Mouse (Mus musculus) left cerebral cortex, adult 8-10 months (tissue): ENCODE measurements around the gene Xpo4. TPM values are rescaled to one million over a fixed set of nuclear protein-coding genes. Genes with fewer than 3 reads are reported as not detected.

Experiments
- DNase-seq, 2 experiments: peaks; one replicate each; pipeline ENCODE4 v3.0.0; 2022; ENCODE audit warnings: low spot score in 2 of 2
- total RNA-seq, 4 experiments: library from RNA; stranded (reverse); gene quantifications; 2 replicates each; pipeline ENCODE4 v1.2.4; 2022

The Xpo4 gene
- total RNA-seq, 4 experiments from 2014 or later: 10.9 to 14.8 (median 14.5) TPM

DNA sequence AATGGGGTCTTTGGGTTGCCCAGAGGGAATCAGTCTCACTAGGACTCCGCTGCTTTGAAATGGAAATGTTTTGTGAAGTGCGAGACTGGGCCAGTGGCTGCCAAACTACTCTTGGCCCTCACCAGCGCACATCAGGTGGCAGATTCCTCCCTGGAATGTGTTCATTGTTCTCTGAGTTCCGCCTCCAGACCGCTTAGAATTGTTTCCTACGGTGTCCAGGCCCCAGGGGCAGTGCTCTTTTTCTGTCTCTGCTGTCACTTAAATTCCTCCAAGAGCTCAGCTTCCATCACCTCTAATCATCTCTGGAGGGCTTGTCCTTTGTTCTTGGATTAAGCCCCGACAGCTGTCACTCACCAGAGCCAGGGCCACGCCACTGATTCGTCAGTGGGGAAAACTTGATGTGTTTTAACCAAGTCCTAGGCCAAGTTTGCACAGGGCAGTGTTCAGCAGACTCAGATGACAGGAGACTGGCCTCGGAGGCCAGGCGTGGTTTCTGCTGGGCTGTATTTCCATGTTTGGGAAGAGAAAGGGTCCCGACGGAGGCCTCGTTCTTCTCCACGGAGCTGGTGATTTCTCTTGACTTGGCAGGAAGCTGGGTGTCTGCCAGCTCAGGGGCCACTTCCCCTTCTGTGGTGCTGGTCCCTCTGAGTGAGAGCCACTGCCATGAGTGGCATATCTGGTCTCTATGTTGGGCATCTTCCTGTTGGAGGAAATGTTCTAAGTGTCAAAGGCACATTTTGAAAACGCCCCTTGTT, 127.8 kb downstream of the Xpo4 start:
- no peak for DNase-seq

DNA sequence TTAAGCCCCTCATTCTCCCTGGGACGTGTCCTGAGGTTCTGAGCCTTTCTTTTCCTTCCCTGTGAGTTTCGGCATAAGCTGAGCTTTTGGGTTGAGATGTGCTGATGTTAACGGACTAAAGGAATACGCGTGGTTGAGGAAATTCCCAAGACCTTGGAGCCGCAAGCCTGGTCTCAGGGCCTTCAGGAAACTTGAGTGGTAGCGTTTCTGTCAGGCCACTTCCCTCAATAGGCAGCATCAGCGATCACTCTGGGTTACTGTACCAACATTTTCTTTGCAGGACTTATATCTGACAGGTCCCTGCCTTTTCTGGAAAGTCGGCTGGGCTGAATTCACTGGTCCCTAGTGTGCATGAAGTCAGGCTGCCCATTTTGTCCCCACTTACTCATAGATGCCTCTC, 128.4 kb downstream of the Xpo4 start:
- DNase-seq: no peak

GRCm38 (mm10) chr14:57535646-57536045, 129.6 kb downstream of the Xpo4 start:
- no peak for DNase-seq

DNA sequence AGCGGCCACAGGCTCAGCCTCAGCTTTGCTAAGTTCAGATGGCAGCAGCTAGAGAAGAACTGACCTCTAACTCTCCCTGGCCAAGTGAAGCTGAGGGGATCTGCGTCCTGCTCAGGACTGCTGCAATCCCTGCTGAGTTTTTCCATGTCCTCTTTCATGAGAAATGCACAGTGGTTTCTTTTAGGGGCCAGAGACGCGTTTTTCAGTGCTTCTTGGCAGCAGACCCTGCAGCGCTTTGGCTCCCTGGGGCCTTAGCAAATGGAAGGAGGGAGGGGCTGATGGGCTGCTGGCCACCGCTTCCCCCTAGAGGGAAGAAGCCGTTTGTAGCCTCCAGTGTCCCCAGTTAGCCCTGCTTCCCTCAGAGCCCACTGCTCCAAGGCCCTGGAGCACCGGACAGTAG, 130.3 kb downstream of the Xpo4 start:
- no peak for DNase-seq

- no peak for DNase-seq
Measured at GRCm38 (mm10) chr14:57534346-57534745, 130.9 kb downstream of the Xpo4 start.

DNA sequence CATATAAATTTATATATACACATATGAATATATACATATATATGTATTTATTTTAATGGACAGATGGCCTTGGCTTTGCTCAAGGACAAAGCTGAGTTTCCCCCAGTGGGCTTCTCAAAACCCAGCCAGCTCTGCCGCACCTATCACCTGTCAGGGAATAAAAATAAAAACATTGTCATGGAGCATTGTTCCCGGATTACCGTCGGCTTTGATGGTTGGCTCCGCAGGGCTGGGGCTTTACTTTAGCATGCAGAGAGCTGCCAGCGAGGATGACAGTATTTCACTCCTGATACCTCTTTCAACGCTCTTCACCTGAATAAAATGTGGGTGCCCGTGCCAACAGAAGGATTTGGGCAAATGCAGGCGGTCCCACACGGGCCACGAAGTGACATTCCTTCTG, 131.4 kb downstream of the Xpo4 start:
- no peak for DNase-seq

- DNase-seq: no peak
Measured at GRCm38 (mm10) chr14:57533214-57533613, 132.0 kb downstream of the Xpo4 start.

GRCm38 (mm10) chr14:57532577-57532976, 132.7 kb downstream of the Xpo4 start:
- no peak for DNase-seq

GRCm38 (mm10) chr14:57529786-57530515, 135.3 kb downstream of the Xpo4 start:
- no peak for DNase-seq

- DNase-seq: peak; percentile 52 to 73
Measured at GRCm38 (mm10) chr14:57529086-57529785, 136.0 kb downstream of the Xpo4 start.

- no peak for DNase-seq
Measured at GRCm38 (mm10) chr14:57527598-57527997, 137.6 kb downstream of the Xpo4 start.

Other genes with a start within 250 kb of the Xpo4 start
- 10 to 100 TPM; 15.3 to 20.8 (median 17.9) TPM for gene Ift88, start 241.4 kb downstream of the Xpo4 start, total RNA-seq
- gene Il17d, start 140.7 kb downstream of the Xpo4 start, total RNA-seq: 10 to 100 TPM; 12.8 to 14.1 (median 13.8) TPM
- 10 to 100 TPM; 29.1 to 35.0 (median 29.7) TPM for gene Eef1akmt1, start 93.8 kb downstream of the Xpo4 start, total RNA-seq
- 1 to 10 TPM in 1 of 4 experiments, not detected in 3; 1.0 TPM for gene Gm49361, start 80.7 kb upstream of the Xpo4 start, total RNA-seq
- 10 to 100 TPM; 19.4 to 28.3 (median 24.8) TPM for gene Lats2, start 93.0 kb upstream of the Xpo4 start, total RNA-seq
- gene Sap18, start 132.8 kb upstream of the Xpo4 start, total RNA-seq: 100 to 1,000 TPM in 1 of 4 experiments, 10 to 100 TPM in 3; 65.5 to 103 (median 76.4) TPM
- 1 to 10 TPM in 3 of 4 experiments, under 1 TPM in 1; 0.88 to 2.6 (median 1.3) TPM for gene Ska3, start 160.8 kb upstream of the Xpo4 start, total RNA-seq
- gene Mrpl57, start 160.8 kb upstream of the Xpo4 start, total RNA-seq: 10 to 100 TPM; 55.0 to 65.3 (median 58.7) TPM
- gene Zdhhc20, start 224.8 kb upstream of the Xpo4 start, total RNA-seq: 10 to 100 TPM; 39.6 to 44.7 (median 42.6) TPM